Mouse (Mus musculus) ES-E14 (cell line): ENCODE data around the gene Trafd1.

Experiments
- CHD2 ChIP-seq: IDR thresholded peaks from 2 replicates; pipeline ENCODE4 v1.6.1; 2014; ENCODE audit warnings: mild to moderate bottlenecking, low read depth, low read length, inconsistent platforms
- HCFC1 ChIP-seq: IDR thresholded peaks from 2 replicates; pipeline ENCODE4 v1.6.1; 2012; ENCODE audit warnings: low read length, inconsistent platforms, borderline replicate concordance; ENCODE audit not compliant: insufficient read depth
- ZNF384 ChIP-seq: IDR thresholded peaks from 2 replicates; pipeline ENCODE4 v1.6.1; 2012; ENCODE audit warnings: low read depth, low read length, inconsistent platforms

- no peak for TF ChIP-seq ZNF384
- TF ChIP-seq HCFC1, result no peak
- no peak for TF ChIP-seq CHD2
Measured at GRCm38 (mm10) chr5:121342490-121342889, 42.9 kb downstream of the Trafd1 start.
